Mouse (Mus musculus) ES-E14 (cell line): Measurements from ENCODE around the gene Myo7a. TPM values are rescaled to one million over a fixed set of nuclear protein-coding genes. Genes with fewer than 3 reads are reported as not detected.

ENCODE experiments used
- DNase-seq: peaks from one replicate; pipeline ENCODE4 v3.0.0-alpha.2; 2013; ENCODE audit warnings: low read depth, low spot score
- H3K27ac ChIP-seq: 2 replicates; pipeline ENCODE4 v1.5.1; 2012; ENCODE audit warnings: low read depth, mild to moderate bottlenecking, low read length, moderate library complexity, mixed read lengths; ENCODE audit not compliant: poor library complexity, insufficient read depth, severe bottlenecking
- H3K36me3 ChIP-seq: 2 replicates; pipeline ENCODE4 v1.6.1; 2012; ENCODE audit warnings: mild to moderate bottlenecking, low read length, moderate library complexity, mixed read lengths; ENCODE audit not compliant: control insufficient read depth, poor library complexity, insufficient read depth, severe bottlenecking
- H3K4me1 ChIP-seq, 2 experiments: fragments of 150-350 bp in 1 of 2; sonication (generic) in 1 of 2; 2 replicates each; pipeline ENCODE4 v1.6.1; 2012; ENCODE audit warnings: low read length in 2 of 2, mild to moderate bottlenecking in 1 of 2, mixed read lengths in 1 of 2; ENCODE audit not compliant: control insufficient read depth in 2 of 2, insufficient read depth in 2 of 2, poor library complexity in 1 of 2
- H3K4me3 ChIP-seq, 2 experiments: fragments of 150-350 bp in 1 of 2; sonication (generic) in 1 of 2; 2 replicates each; pipeline ENCODE4 v1.5.1; 2012; ENCODE audit warnings: low read length in 2 of 2, low read depth in 1 of 2, mild to moderate bottlenecking in 1 of 2, mixed read lengths in 1 of 2; ENCODE audit not compliant: insufficient read depth in 1 of 2, poor library complexity in 1 of 2, severe bottlenecking in 1 of 2
- H3K9ac ChIP-seq: 2 replicates; pipeline ENCODE4 v1.6.1; 2012; ENCODE audit warnings: low read depth, mild to moderate bottlenecking, low read length, mixed read lengths; ENCODE audit not compliant: poor library complexity, insufficient read depth, severe bottlenecking
- H3K9me3 ChIP-seq: fragments of 150-350 bp; sonication (generic); 2 replicates; pipeline ENCODE4 v1.6.1; 2012; ENCODE audit warnings: low read depth, mild to moderate bottlenecking, low read length; ENCODE audit not compliant: control insufficient read depth, insufficient read depth
- CHD2 ChIP-seq: IDR thresholded peaks from 2 replicates; pipeline ENCODE4 v1.6.1; 2014; ENCODE audit warnings: mild to moderate bottlenecking, low read depth, low read length, inconsistent platforms
- HCFC1 ChIP-seq: IDR thresholded peaks from 2 replicates; pipeline ENCODE4 v1.6.1; 2012; ENCODE audit warnings: low read length, inconsistent platforms, borderline replicate concordance; ENCODE audit not compliant: insufficient read depth
- MAFK ChIP-seq: IDR thresholded peaks from 2 replicates; pipeline ENCODE4 v1.6.1; 2014; ENCODE audit warnings: mild to moderate bottlenecking, low read depth, low read length, inconsistent platforms; ENCODE audit not compliant: insufficient read depth
- ZC3H11A ChIP-seq: IDR thresholded peaks from 2 replicates; pipeline ENCODE4 v1.6.1; 2012; ENCODE audit warnings: low read depth, mild to moderate bottlenecking, inconsistent platforms, low read length, borderline replicate concordance
- ZNF384 ChIP-seq: IDR thresholded peaks from 2 replicates; pipeline ENCODE4 v1.6.1; 2012; ENCODE audit warnings: low read depth, low read length, inconsistent platforms
- in situ Hi-C, 2 experiments: fragments of 600-800 bp; cut with MboI; formaldehyde crosslinking; loops; one replicate each; pipeline ENCODE4 v1.15.1; 2025; ENCODE audit warnings: low sequenced_read_pairs in 2 of 2, inconsistent platforms in 1 of 2; ENCODE audit not compliant: unreplicated experiment in 2 of 2
- total RNA-seq: library from RNA; depleted of rRNA; stranded (reverse); fragments of 300-350 nt; gene quantifications from 2 replicates; pipeline ENCODE4 v1.2.3, GENCODE M21; 2012; rRNA removed

Gene Myo7a
- total RNA-seq, 1 experiment, result 1.8 TPM

DNA sequence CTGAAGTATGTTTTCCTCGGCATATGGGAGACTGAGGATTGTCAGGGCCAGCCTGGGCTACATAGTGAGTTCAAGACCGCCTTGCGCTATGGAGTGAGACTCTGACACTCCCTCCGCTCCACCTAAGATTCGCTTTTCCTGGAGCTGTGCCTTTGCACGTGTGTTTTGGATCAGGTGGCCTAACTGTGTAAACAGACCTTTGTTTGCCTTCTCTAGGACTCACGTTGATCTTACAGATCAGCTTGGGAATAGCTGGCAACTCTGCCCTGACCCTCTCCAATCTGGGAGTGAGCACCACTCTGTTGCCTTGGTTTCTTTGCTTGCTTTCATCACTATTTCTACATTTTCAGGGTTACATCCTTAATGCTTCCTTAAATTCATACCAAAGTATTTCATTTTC lies 116.7 kb downstream of the Myo7a start:
- in situ Hi-C loops, result no loop called here
- no peak for DNase-seq

More for the DNA sequence above, 116.7 kb downstream of the Myo7a start:
- no peaks in the 10 kb centered on the region for H3K4me1 ChIP-seq
- H3K27ac ChIP-seq, result no peak overlapping the region
- TF ChIP-seq ZNF384 (no peak), MAFK (no peak), HCFC1 (no peak), ZC3H11A (no peak), CHD2 (no peak)
- no peak overlapping the region for H3K4me3 ChIP-seq
- H3K9me3 ChIP-seq, result peaks cover 2% of the 10 kb centered on the region; the same call in 1 of the 2 replicates
- no peaks in the 10 kb centered on the region for H3K36me3 ChIP-seq
- H3K9ac ChIP-seq, result no peak overlapping the region

Other genes starting within 250 kb of the Myo7a start
- not detected in 2 replicates for gene Gdpd4, start 199.6 kb downstream of the Myo7a start, total RNA-seq
- gene Omp, start 26.0 kb upstream of the Myo7a start, total RNA-seq, result 1.4 and 2.4 TPM in 2 replicates
- 5.0 and 10.0 TPM in 2 replicates for gene Capn5, start 58.8 kb upstream of the Myo7a start, total RNA-seq
- gene B3gnt6, start 80.0 kb upstream of the Myo7a start, total RNA-seq, result 0.09 and 0.11 TPM in 2 replicates
- 25.3 and 26.2 TPM in 2 replicates for gene Acer3, start 201.7 kb upstream of the Myo7a start, total RNA-seq
- gene Tsku, start 241.8 kb upstream of the Myo7a start, total RNA-seq, result 17.8 and 23.9 TPM in 2 replicates